In the genomic region with DNA sequence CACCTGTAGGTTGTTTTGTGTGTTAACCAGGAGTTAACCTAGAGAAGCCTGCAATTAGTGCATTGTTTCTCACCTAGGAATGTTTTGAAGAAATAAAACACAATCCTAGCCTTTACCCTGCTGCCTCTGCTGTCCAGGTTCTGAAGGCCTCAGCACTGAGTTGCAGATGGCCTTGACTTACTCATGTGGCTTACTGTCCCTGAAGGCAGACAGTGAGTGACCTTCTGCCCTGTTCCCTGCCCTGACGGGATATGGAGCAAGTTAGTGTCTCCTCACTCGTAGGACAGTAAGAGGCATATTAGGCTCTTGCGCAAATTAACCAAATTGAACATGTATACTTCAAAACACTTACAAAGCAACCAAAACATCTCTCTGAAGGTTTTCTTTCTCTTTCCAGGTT, we compare ENCODE assay signal across 31 mouse cellular contexts. TPM values are rescaled to one million over a fixed set of nuclear protein-coding genes. Genes with fewer than 3 reads are reported as not detected.
DNase-seq lines count a peak whose midpoint lies in the region; ATAC-seq and TF ChIP-seq lines count a peak whose summit lies in the region.
"Had no signal": no experiment of that assay in that cellular context is flagged by ENCODE, and none has a peak within 500 bp of the region (broad histone marks: within the 10 kb centered on the region; RNA-seq: fewer than 3 reads in every experiment).

No protein-coding gene starts in this region.

- H3K4me3 ChIP-seq in liver, embryonic 11.5 days (ENCODE audit: low read depth, low read length) = no peak overlapping the region
- no peak overlapping the region for H3K4me3 ChIP-seq in liver, postnatal 0 days (ENCODE audit: low read depth, low read length)
- H3K4me3 ChIP-seq in embryonic facial prominence, embryonic 10.5 days = no peak overlapping the region
- H3K4me3 ChIP-seq: forebrain, embryonic 10.5 days; forebrain, embryonic 13.5 days; gastrocnemius, adult 2 months; heart, embryonic 12.5 days; heart, embryonic 15.5 days had no signal

- 73% methylated on average over 3 of the region's 3 CpGs for WGBS in liver, embryonic 11.5 days
- 63% methylated on average over 3 of the region's 3 CpGs for WGBS in liver, postnatal 0 days (ENCODE audit: insufficient replicate concordance)
- 88% methylated on average over 3 of the region's 3 CpGs for WGBS in embryonic facial prominence, embryonic 10.5 days

- no peak for TF ChIP-seq CTCF in liver, postnatal 0 days (IDR thresholded peaks at IDR 0.05; ENCODE audit: low read depth)

- no peak overlapping the region for H3K9ac ChIP-seq in liver, embryonic 11.5 days (ENCODE audit: low read depth, low read length)
- no peak overlapping the region for H3K9ac ChIP-seq in liver, postnatal 0 days (replicated peaks)
- H3K9ac ChIP-seq: forebrain, embryonic 13.5 days; heart, embryonic 12.5 days; heart, embryonic 15.5 days; hindbrain, embryonic 14.5 days had no signal

- H3K36me3 ChIP-seq in liver, embryonic 11.5 days (ENCODE audit: control insufficient read depth, insufficient read depth, low read length) = no peaks in the 10 kb centered on the region
- H3K36me3 ChIP-seq in liver, postnatal 0 days (replicated peaks; ENCODE audit: insufficient read depth, low read length) = no peaks in the 10 kb centered on the region
- H3K36me3 ChIP-seq in embryonic facial prominence, embryonic 10.5 days (replicated peaks) = peaks cover 30% of the 10 kb centered on the region

- no peak for TF ChIP-seq EP300 in liver, postnatal 0 days (IDR thresholded peaks at IDR 0.05; ENCODE audit: low read depth)

- H3K27me3 ChIP-seq in liver, embryonic 11.5 days (replicated peaks; ENCODE audit: control insufficient read depth, insufficient read depth, low read length) = no peaks in the 10 kb centered on the region
- H3K27me3 ChIP-seq in liver, postnatal 0 days (ENCODE audit: insufficient read depth, low read length) = no peaks in the 10 kb centered on the region
- H3K27me3 ChIP-seq in embryonic facial prominence, embryonic 10.5 days (replicated peaks; ENCODE audit: low read depth, poor library complexity, severe bottlenecking) = no peaks in the 10 kb centered on the region
- H3K27me3 ChIP-seq: CH12.LX; forebrain, embryonic 13.5 days; heart, embryonic 12.5 days; heart, embryonic 15.5 days; Patski had no signal

- H3K4me2 ChIP-seq in liver, embryonic 11.5 days = no peak overlapping the region
- no peak overlapping the region for H3K4me2 ChIP-seq in liver, postnatal 0 days (ENCODE audit: low read depth, low read length)
- H3K4me2 ChIP-seq: forebrain, embryonic 13.5 days; heart, embryonic 12.5 days; heart, embryonic 15.5 days; hindbrain, embryonic 14.5 days had no signal

- no peaks in the 10 kb centered on the region for H3K9me3 ChIP-seq in liver, embryonic 11.5 days (ENCODE audit: control insufficient read depth, low read length)
- H3K9me3 ChIP-seq in liver, postnatal 0 days (ENCODE audit: low read length) = no peaks in the 10 kb centered on the region
- H3K9me3 ChIP-seq in embryonic facial prominence, embryonic 10.5 days = peaks cover 4% of the 10 kb centered on the region; the same call in 1 of the 2 replicates
- H3K9me3 ChIP-seq: forebrain, embryonic 13.5 days; heart, embryonic 15.5 days had no signal

- no peaks in the 10 kb centered on the region for H3K4me1 ChIP-seq in liver, embryonic 11.5 days (replicated peaks; ENCODE audit: control insufficient read depth, insufficient read depth, low read length)
- H3K4me1 ChIP-seq in liver, postnatal 0 days (ENCODE audit: insufficient read depth) = no peaks in the 10 kb centered on the region; the same call in 1 of the 2 replicates
- no peaks in the 10 kb centered on the region for H3K4me1 ChIP-seq in embryonic facial prominence, embryonic 10.5 days
- H3K4me1 ChIP-seq: forebrain, embryonic 10.5 days; forebrain, embryonic 13.5 days; heart, embryonic 12.5 days; heart, embryonic 15.5 days had no signal

- DNase-seq in adrenal gland, adult 2 months = peak; percentile 71
- DNase-seq in adrenal gland, postnatal 4 days (ENCODE audit: low spot score in 2 of 2) = no peak
- DNase-seq in liver, embryonic 11.5 days (ENCODE audit: low spot score) = peak; percentile 14
- DNase-seq in liver = no peak
- DNase-seq in adrenal gland, postnatal 14 days = peak; percentile 65
- DNase-seq in liver, postnatal 0 days = no peak
- no peak for DNase-seq in cerebellum, adult 8-10 months
- no peak for DNase-seq in embryonic facial prominence, embryonic 10.5 days (ENCODE audit: low spot score)
- DNase-seq: B cell, adult 2 months; cerebellum, adult 11 months; cerebellum, adult 2 months; cerebellum, postnatal 10 days; cerebellum, postnatal 36 days; embryo, embryonic 11 days; gastrocnemius, adult 2 months; gastrocnemius, postnatal 14 days; heart, adult 18-20 months; heart, postnatal 10 days; heart, postnatal 4 days; kidney, adult 2 months had no signal

- ATAC-seq in liver, embryonic 11.5 days (replicated peaks; ENCODE audit: low FRiP score) = no peak
- ATAC-seq in liver, postnatal 0 days = 0 out of 2 replicates have a peak, but pooled peaks have one; percentile 25
- ATAC-seq: forebrain, embryonic 13.5 days; forebrain, embryonic 16.5 days; hindbrain, postnatal 0 days; inflammation-experienced regulatory T-cells, adult 6 months; intestine, embryonic 16.5 days had no signal

- no peak overlapping the region for H3K27ac ChIP-seq in liver, embryonic 11.5 days (ENCODE audit: low read depth, low read length)
- H3K27ac ChIP-seq in liver, postnatal 0 days (ENCODE audit: low read depth) = no peak overlapping the region
- H3K27ac ChIP-seq in embryonic facial prominence, embryonic 10.5 days (replicated peaks) = no peak overlapping the region
- H3K27ac ChIP-seq: forebrain, embryonic 10.5 days; forebrain, embryonic 13.5 days; gastrocnemius, adult 2 months; heart, embryonic 15.5 days; hindbrain, embryonic 14.5 days; hindbrain, postnatal 0 days had no signal

RNA-seq across cellular contexts. Expression of a gene that starts 22.3 kb away (rescaled TPM):
- 100 to 1,000 TPM; 134 to 163 TPM for total RNA-seq in adrenal gland, adult 2 months (2021)
- polyA plus RNA-seq in adrenal gland, adult 2 months (2012; rRNA removed) = 3.5 and 4.0 TPM in 2 replicates
- total RNA-seq in adrenal gland, postnatal 4 days (2021) = 100 to 1,000 TPM; 121 to 133 TPM
- polyA plus RNA-seq in liver, embryonic 11.5 days (2014; fragmentation: Nextera tagmentation; extraction: Ambion mirVana) = 189 and 224 TPM in 2 replicates
- 120 and 127 TPM in 2 replicates for total RNA-seq in adrenal gland, postnatal 14 days (2021)
- 95.8 and 97.3 TPM in 2 replicates for polyA plus RNA-seq in liver, postnatal 0 days (2015; fragmentation: Nextera tagmentation; extraction: Ambion mirVana)
- polyA plus RNA-seq in embryonic facial prominence, embryonic 10.5 days (2016; fragmentation: Nextera tagmentation; extraction: Ambion mirVana) = 291 and 299 TPM in 2 replicates

Comparison
In these comparisons a context has a peak if more than half of its experiments do, and no peak if none do; other contexts are left out.
1. DNase-seq: peak in adrenal gland, adult 2 months (single experiment), liver, embryonic 11.5 days (single experiment) and adrenal gland, postnatal 14 days (single experiment); none in adrenal gland, postnatal 4 days (0 of 2), liver (single experiment), liver, postnatal 0 days (single experiment), cerebellum, adult 8-10 months (single experiment) and embryonic facial prominence, embryonic 10.5 days (single experiment).
2. RNA of a gene that starts 22.3 kb away (polyA plus RNA-seq): 291 to 299 TPM in embryonic facial prominence, embryonic 10.5 days, 189 to 224 TPM in liver, embryonic 11.5 days and 95.8 to 97.3 TPM in liver, postnatal 0 days; 3.5 to 4.0 TPM in adrenal gland, adult 2 months; every median in the first group is over 10 times any median in the second.